Mouse (Mus musculus): ENCODE measurements at regions not wholly inside any gene's neighbourhood (a gene's known extent, or its start where the extent isn't known, plus 50 kb on each side); places are given as distances from the start of the nearest gene placed in this dataset.

- no peak for DNase-seq (ENCODE audit: low spot score)
These were observed 190.6 kb upstream of the Tapt1 start for GRCm38 (mm10) chr5:44416844-44417589.

- peak; percentile 23 for DNase-seq (ENCODE audit: low spot score)
These were observed 188.0 kb upstream of the Tapt1 start for GRCm38 (mm10) chr5:44414441-44414840.

- DNase-seq (ENCODE audit: low spot score), result no peak
These were observed 176.9 kb upstream of the Tapt1 start for GRCm38 (mm10) chr5:44403300-44403699.

- DNase-seq (ENCODE audit: low spot score), result no peak
These were observed 174.3 kb upstream of the Tapt1 start for GRCm38 (mm10) chr5:44400573-44401332.

- DNase-seq (ENCODE audit: low spot score), result no peak
These were observed 160.9 kb upstream of the Tapt1 start for GRCm38 (mm10) chr5:44387237-44387810.

- no peak for DNase-seq (ENCODE audit: low spot score)
These were observed 159.8 kb upstream of the Tapt1 start for GRCm38 (mm10) chr5:44386176-44386575.

- no peak for DNase-seq (ENCODE audit: low spot score)
These were observed 156.6 kb upstream of the Tapt1 start for GRCm38 (mm10) chr5:44383049-44383448.

- no peak for DNase-seq (ENCODE audit: low spot score)
These were observed 143.6 kb upstream of the Tapt1 start for GRCm38 (mm10) chr5:44370006-44370405.

GRCm38 (mm10) chr5:44352324-44352723 is 125.9 kb upstream of the Tapt1 start:
- DNase-seq (ENCODE audit: low spot score), result no peak

- DNase-seq (ENCODE audit: low spot score), result no peak
These were observed 115.1 kb upstream of the Tapt1 start for GRCm38 (mm10) chr5:44341457-44342014.

- no peak for DNase-seq (ENCODE audit: low spot score)
These were observed 112.2 kb upstream of the Tapt1 start for GRCm38 (mm10) chr5:44338662-44339061.

GRCm38 (mm10) chr5:44335756-44336155 is 109.3 kb upstream of the Tapt1 start:
- no peak for DNase-seq (ENCODE audit: low spot score)

GRCm38 (mm10) chr5:44319626-44320025 is 93.2 kb upstream of the Tapt1 start:
- DNase-seq (ENCODE audit: low spot score), result no peak

- DNase-seq (ENCODE audit: low spot score), result no peak
These were observed 80.5 kb upstream of the Tapt1 start for GRCm38 (mm10) chr5:44306769-44307557.

GRCm38 (mm10) chr5:44303886-44304855 is 77.7 kb upstream of the Tapt1 start:
- no peak for DNase-seq (ENCODE audit: low spot score)

- DNase-seq (ENCODE audit: low spot score), result peak; percentile 58
These were observed 58.0 kb upstream of the Tapt1 start for GRCm38 (mm10) chr5:44284384-44284783.
